Mouse (Mus musculus) kidney, adult 2 months (tissue): ENCODE data around the gene Mta1. TPM values are rescaled to one million over a fixed set of nuclear protein-coding genes. Genes with fewer than 3 reads are reported as not detected.

Experiments
- DNase-seq: peaks from one replicate; pipeline ENCODE4 v3.0.0; 2021
- H3K27ac ChIP-seq: fragments of 200-500 bp; 2 replicates; pipeline ENCODE4 v1.5.1; 2012; ENCODE audit warnings: low read depth, low read length, control low read depth, inconsistent platforms; ENCODE audit not compliant: insufficient read depth
- H3K27me3 ChIP-seq: fragments of 200-500 bp; replicated peaks from 2 replicates; pipeline ENCODE4 v1.6.1; 2012; ENCODE audit warnings: mild to moderate bottlenecking, moderate library complexity, low read length, inconsistent platforms; ENCODE audit not compliant: control insufficient read depth, insufficient read depth
- H3K36me3 ChIP-seq: fragments of 200-500 bp; 2 replicates; pipeline ENCODE4 v1.6.1; 2012; ENCODE audit warnings: mild to moderate bottlenecking, moderate library complexity, low read length, inconsistent platforms; ENCODE audit not compliant: control insufficient read depth, insufficient read depth
- H3K4me1 ChIP-seq: fragments of 200-500 bp; 2 replicates; pipeline ENCODE4 v1.6.1; 2011; ENCODE audit warnings: low read length; ENCODE audit not compliant: control insufficient read depth, insufficient read depth
- H3K4me3 ChIP-seq: fragments of 200-500 bp; 2 replicates; pipeline ENCODE4 v1.5.1; 2011; ENCODE audit warnings: mild to moderate bottlenecking, low read depth, low read length, control low read depth; ENCODE audit not compliant: insufficient read depth
- CTCF ChIP-seq: fragments of 200-500 bp; conservative IDR thresholded peaks from 2 replicates; pipeline ENCODE4 v1.5.1; 2011; ENCODE audit warnings: low read depth, mild to moderate bottlenecking, control low read depth, low read length, moderate library complexity, mixed read lengths; ENCODE audit not compliant: insufficient read depth, insufficient read length
- POLR2A ChIP-seq: fragments of 200-500 bp; IDR thresholded peaks from one replicate; pipeline ENCODE4 v1.6.1; 2011; ENCODE audit warnings: low read depth, low read length, control low read depth
- WGBS: fragments of 180-500 bp; shearing (Covaris S2); methylation state at CpG from one replicate; pipeline ENCODE4 v1.1.7; 2018; 5-methylcytosine and 5-hydroxymethylcytosine counted together
- polyA plus RNA-seq: library from polyadenylated mRNA; depleted of rRNA; stranded (reverse); fragments of >200 nt; gene quantifications from 2 replicates; pipeline ENCODE4 v1.2.3, GENCODE M21; 2012

The Mta1 gene
- polyA plus RNA-seq, 1 experiment: 39.0 TPM

DNA sequence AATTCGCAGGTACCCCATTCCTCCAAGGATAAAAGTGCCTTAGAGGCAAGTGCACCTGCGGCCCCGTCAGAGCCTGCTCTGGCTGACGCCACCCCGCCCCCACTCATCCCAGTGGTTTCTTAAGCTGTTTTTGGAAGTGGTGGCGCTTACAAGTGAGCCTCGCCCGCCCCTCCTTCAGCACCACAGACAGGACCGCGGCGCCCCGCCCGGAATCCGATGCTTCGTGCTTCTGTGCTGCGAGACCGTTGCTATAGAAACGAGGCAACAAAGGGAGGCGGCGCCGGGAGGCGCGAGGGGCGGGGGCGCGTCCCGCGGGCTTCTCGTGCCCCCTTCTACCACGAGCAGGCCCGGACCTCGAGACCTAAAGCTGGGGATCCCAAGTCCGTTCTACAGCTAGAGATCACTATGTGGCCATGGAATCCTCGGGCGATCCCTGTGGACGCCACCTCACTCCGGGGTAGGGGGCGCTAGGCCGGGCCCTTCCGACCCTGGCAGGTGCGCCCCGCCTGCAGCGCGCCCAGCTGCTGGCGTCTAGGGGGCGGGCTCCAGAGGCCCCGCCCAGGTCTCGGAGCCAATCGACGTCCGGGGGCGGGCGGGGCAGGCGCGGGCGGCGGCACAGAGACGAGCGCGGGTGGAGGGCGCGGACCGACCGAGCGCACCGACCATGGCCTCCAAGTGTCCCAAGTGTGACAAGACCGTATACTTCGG, 42.0 kb downstream of the Mta1 start, which contains the start of gene Crip2:
Gene Crip2 (plus strand): TSS at position 329 of the 708 bp plus-strand sequence.
- Histone ChIP-seq H3K36me3 (no peaks in the 10 kb centered on the region), H3K4me1 (peaks cover 5% of the 10 kb centered on the region), H3K4me3 (peak within 1 kb of the TSS; percentile 72), H3K27ac (peak within 1 kb of the TSS; percentile 69), H3K27me3 (no peaks in the 10 kb centered on the region)
- TF ChIP-seq POLR2A: peak; percentile 79
- TF ChIP-seq CTCF: no peak
- 1% methylated on average over 68 of the region's 68 CpGs for WGBS
- DNase-seq: peak; percentile 93

DNA sequence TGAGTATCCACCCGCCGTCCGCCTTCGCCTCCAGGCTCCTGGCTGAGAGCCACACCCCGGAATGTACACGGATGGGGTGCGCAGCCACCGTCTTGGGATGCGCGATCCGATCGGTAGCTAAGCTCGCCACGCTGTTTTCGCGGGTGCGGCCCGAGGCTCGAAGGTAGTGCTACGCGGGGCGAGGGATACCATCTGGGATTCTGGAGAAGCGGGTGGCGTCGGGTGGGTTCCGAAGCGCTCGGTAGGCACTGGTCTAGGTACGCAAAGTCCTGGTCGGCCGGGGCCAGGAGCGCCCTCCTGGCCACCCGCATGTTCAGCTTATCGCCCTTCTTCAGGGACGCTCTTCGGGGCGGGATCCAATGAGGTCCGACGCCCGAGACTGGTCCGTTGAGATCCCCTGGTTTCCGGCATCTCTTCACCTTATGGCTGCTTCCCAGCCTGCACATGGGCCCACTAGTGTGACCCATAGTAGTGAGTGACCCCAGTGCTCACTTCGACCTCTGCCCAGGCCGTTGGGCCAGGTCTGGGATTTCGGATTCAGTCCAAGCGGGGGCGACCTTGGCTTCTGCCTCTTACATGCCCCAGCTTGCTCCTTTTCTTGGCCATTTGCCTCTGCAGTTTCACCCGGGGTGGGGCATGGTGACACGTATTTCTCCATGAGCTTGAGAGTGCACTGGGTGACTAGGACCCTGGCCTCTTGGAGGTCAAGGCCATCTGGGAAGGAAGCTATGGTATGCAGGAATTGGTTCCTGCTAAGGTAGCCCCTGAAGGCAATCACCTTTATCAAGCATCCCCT, 42.7 kb downstream of the Mta1 start:
- Histone ChIP-seq H3K36me3 (no peaks in the 10 kb centered on the region), H3K4me3 (peak overlapping the region; percentile 72), H3K27ac (peak overlapping the region; percentile 69), H3K4me1 (peaks cover 6% of the 10 kb centered on the region), H3K27me3 (no peaks in the 10 kb centered on the region)
- no peak for TF ChIP-seq POLR2A
- TF ChIP-seq CTCF: no peak
- WGBS: 5% methylated on average over 49 of the region's 49 CpGs
- DNase-seq: peak; percentile 59

DNA sequence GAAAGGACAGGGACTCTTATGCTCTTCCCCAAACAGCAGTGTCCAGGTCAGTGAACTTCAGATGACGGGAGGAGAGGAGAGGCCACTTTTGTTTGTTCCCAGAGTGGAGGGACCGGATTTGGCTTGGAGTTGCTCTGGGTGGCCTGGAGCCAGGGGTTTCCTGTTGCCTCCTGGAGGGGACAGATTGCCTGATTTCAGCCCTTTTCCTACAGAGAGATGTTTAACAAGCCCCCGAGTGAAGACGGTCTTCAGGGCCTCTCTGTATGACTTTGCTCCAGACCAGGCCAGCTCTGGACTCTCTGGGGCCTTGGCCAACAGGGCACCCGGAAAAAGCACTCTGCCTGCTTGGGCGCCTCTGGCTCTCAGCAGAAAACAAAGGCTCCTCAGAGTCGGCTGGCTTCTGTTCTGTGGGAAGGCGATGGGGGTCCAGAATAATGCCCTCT, 43.5 kb downstream of the Mta1 start:
- peak; percentile 80 for DNase-seq
- Histone ChIP-seq H3K4me1 (peaks cover 12% of the 10 kb centered on the region), H3K27ac (peak overlapping the region; percentile 69), H3K27me3 (no peaks in the 10 kb centered on the region), H3K36me3 (no peaks in the 10 kb centered on the region), H3K4me3 (peak overlapping the region; percentile 72)
- 24% methylated on average over 8 of the region's 8 CpGs for WGBS
- TF ChIP-seq CTCF (no peak), POLR2A (no peak)

DNA sequence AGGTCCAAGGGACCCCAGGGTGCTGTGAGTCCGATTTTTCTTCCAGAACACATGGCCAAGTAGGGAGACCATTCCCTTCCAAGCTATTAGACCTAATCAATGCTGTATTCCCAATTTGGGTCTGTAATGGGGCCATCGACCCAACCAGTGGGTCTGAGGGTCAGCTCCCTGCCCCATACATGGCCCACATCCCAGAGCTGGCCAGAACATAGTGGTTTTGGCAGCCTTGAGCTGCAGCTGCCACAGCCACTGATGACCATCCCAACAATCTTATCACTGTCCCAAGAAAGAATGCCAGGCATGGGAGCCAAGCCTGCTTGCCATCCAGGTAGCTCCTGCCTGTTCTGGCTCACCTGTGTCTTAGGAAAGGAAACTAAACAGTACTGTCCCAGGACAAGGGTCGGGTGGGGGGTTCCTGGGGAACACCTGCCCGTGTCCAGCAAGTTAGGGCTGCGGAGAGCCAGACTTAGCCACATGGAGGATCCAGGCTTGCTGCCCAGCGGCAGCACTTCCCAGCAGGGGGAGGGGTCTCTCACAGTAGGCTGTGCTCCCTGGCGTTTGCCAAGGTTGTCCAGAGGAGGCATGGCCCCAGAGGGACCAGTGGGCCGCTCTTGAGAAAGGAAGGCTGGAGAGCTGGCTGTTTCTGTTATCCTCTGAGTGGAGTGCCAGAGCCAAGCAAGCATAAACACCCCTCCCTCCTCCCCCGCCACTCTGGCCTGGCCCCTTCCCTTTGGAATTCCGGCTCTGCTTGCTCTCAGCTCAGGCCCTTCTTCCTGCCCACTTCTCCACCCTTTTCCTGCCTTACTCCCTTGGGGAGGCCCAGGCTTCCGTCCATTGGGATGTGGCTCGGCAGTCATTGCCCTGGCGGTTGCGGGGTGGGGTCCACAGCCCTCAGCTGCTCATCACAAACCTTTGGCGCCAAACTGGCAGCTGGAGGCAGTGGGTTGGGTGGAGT, 44.2 kb downstream of the Mta1 start:
- 17% methylated on average over 15 of the region's 15 CpGs for WGBS
- Histone ChIP-seq H3K27me3 (no peaks in the 10 kb centered on the region), H3K27ac (peak overlapping the region; percentile 86), H3K36me3 (no peaks in the 10 kb centered on the region), H3K4me1 (peaks cover 15% of the 10 kb centered on the region), H3K4me3 (peak overlapping the region; percentile 72)
- TF ChIP-seq CTCF: no peak
- no peak for TF ChIP-seq POLR2A
- peak; percentile 94 for DNase-seq

DNA sequence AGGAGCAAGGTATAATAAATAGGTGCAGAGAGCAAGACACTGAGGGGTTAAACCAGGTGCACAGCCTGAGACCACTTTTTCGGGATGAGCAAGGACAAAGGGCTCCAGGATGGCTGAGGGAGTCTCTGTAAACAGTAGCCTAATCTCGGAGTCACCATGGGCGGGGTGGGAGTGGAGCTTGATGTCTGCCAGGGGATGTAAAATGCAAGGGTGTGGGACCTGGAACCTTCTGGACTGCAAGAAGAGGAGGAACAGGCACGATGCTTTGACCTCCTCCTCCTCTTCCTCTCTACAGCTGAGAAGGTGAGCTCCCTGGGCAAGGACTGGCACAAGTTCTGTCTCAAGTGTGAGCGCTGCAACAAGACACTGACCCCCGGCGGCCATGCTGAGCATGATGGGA, 45.1 kb downstream of the Mta1 start:
- WGBS: 39% methylated on average over 7 of the region's 7 CpGs
- no peak for DNase-seq
- no peaks in the 10 kb centered on the region for H3K27me3 ChIP-seq
- no peaks in the 10 kb centered on the region for H3K36me3 ChIP-seq
- peaks cover 15% of the 10 kb centered on the region for H3K4me1 ChIP-seq
- TF ChIP-seq CTCF: no peak
- TF ChIP-seq POLR2A: no peak
- peak overlapping the region; percentile 86 for H3K27ac ChIP-seq
- peak overlapping the region; percentile 19 for H3K4me3 ChIP-seq

DNA sequence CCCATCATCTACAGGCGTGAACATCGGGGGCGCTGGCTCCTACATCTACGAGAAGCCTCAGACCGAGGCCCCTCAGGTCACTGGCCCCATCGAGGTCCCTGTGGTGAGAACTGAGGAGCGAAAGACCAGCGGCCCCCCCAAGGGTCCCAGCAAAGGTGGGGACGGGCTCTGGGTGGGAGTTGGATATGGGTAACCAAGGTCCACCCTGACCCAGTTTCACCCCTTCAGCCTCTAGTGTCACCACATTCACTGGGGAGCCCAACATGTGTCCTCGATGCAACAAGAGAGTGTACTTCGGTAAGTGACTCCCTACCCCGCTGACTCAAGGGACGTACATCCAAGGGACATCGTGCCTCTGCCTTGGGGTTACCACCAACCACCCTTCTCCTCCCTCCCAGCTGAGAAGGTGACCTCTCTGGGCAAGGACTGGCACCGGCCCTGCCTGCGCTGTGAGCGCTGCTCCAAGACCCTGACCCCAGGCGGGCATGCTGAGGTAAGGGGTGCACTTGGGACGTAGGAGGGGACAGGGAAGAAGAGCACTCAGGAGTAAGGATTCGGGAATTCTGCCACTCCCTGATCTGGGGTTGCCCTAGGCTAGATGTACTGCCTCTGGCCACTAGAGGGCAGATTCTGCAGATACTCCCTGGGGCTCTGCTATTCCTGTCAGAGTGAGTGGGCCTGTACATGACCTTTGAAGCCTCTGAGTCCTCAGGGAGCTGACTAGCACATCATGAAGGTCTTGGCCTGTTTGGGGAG, 46.1 kb downstream of the Mta1 start:
- WGBS: 72% methylated on average over 20 of the region's 20 CpGs
- no peak for TF ChIP-seq POLR2A
- peak; percentile 74 for TF ChIP-seq CTCF
- no peak overlapping the region for H3K27ac ChIP-seq
- H3K36me3 ChIP-seq: no peaks in the 10 kb centered on the region
- no peaks in the 10 kb centered on the region for H3K27me3 ChIP-seq
- H3K4me1 ChIP-seq: peaks cover 15% of the 10 kb centered on the region
- no peak overlapping the region for H3K4me3 ChIP-seq
- peak; percentile 60 for DNase-seq
